Mouse (Mus musculus): ENCODE results near the gene March1.

The March1 gene

GRCm38 (mm10) chr8:66519149-66519548 is 901.4 kb downstream of the March1 start:
- no peak for DNase-seq (ENCODE audit: low read depth, low spot score)

GRCm38 (mm10) chr8:66520576-66520975 is 902.9 kb downstream of the March1 start:
- no peak for DNase-seq (ENCODE audit: low read depth, low spot score)
